Mouse (Mus musculus) heart, adult 11 months (tissue): ENCODE measurements around the gene Trmt5.
A peak's percentile ranks its signal among the peaks of the same experiment; 100 is the strongest.

Source experiments
- DNase-seq: peaks from one replicate; pipeline ENCODE4 v3.0.0; 2022

Gene Trmt5

GRCm38 (mm10) chr12:73286287-73287092 lies at the start of gene Trmt5, which contains the start of gene Slc38a6:
Trmt5 (minus strand) TSS chr12:73286710.
Slc38a6 (plus strand) TSS chr12:73286779.
- DNase-seq = peak; percentile 100

DNA sequence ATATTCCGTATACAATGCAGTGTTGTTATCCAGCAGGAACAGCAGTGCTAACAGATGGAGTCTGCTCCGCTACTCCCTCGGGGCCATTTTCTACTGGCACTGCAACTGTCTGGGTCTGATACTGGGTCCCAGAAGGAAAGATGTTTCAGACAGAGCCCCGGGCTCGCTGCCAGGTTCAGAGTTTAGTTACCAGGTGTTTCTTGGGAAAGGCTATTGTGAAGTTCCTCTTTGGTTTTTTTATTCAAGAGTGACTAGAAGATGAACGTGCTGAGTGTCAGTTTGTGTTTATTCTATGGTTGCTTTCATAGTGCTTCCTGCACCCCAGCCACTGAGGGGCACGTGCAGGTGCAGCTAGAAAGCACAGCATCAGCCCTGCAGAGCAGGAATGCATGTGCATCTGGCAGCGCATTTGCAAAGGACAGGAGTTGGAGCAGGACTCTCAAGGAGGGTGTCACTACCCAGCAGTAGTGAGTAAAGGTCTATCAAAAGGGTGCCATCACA lies 47.6 kb upstream of the Trmt5 start:
- peak; percentile 96 for DNase-seq

DNA sequence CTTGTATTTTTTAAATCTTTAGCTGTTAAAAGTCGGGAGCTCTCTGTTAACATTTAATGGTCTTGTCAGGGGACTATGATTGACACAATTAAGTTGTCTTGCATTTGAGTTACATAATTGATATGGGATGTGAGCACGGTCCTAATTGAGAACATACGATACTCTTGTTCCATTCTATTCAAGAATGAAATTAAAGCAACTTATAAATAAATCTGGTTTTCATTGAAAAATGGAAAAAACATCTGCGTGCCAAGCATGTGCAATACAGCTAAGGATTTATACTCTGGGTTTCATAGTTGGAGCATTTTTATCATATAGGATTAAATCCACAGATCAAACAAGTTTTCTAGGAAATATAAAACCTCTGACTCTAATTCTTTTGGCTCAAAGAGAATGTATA lies 46.2 kb upstream of the Trmt5 start:
- DNase-seq = peak; percentile 4

- peak; percentile 80 for DNase-seq
These were observed 43.7 kb upstream of the Trmt5 start for GRCm38 (mm10) chr12:73330236-73330635.

DNA sequence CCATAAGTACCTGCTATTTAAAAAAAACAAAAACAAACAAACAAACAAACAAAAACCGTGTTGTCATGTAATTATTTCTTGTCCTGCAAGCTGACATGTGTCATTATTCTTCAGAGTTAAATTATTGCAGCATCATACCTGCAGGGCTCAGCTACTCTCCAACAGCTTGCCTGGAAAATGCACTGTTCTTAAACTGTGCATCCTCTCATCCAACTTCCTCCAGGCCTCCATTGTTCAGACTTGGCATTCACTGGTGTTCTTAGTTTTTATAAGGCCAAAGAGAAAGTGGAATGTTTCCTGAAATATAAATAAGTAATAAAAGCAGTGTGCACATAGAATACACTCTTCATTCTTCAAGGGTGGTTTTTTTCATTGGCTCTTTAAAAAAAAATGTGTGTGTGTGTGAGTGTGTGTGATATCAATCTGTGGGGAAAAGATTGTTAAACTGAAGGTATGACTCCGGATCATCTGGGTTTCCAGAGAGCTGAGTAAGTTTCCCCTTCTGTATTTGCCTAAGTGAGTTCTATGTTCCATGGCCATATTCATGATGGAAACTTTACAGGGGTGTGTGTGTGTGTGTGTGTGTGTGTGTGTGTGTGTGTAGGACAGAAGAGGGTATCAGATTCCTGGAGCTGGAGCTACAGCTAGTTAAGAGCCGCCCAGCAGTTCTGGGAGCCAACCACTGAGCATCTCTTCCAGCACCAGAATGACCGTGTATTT lies 42.1 kb upstream of the Trmt5 start:
- DNase-seq = peak; percentile 73

DNA sequence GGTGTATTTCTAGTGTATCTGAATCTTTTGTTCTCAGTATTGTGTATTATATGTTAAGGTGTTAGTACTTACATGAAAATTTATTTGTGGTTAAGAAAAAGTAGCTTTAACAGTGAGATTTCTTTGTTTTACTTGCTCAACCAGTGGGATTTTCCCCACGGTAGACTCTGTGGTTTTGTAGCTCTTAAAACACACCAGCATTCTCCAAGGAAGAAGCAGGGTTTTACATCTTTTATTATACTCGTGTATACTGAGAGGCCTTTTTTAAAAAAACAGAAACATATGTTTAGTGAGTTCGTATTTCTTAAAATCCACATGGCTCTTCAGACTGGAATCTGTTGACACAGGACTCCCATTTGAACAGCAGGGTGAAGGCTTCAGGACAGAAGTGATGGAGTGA lies 40.9 kb upstream of the Trmt5 start:
- peak; percentile 1 for DNase-seq

GRCm38 (mm10) chr12:73325617-73326016 lies 39.1 kb upstream of the Trmt5 start:
- peak; percentile 94 for DNase-seq

- peak; percentile 70 for DNase-seq
These were observed 38.7 kb upstream of the Trmt5 start for GRCm38 (mm10) chr12:73325181-73325580.

GRCm38 (mm10) chr12:73324742-73325141 lies 38.2 kb upstream of the Trmt5 start:
- peak; percentile 93 for DNase-seq

- DNase-seq = peak; percentile 93
These were observed 37.7 kb upstream of the Trmt5 start for GRCm38 (mm10) chr12:73324180-73324586.

DNA sequence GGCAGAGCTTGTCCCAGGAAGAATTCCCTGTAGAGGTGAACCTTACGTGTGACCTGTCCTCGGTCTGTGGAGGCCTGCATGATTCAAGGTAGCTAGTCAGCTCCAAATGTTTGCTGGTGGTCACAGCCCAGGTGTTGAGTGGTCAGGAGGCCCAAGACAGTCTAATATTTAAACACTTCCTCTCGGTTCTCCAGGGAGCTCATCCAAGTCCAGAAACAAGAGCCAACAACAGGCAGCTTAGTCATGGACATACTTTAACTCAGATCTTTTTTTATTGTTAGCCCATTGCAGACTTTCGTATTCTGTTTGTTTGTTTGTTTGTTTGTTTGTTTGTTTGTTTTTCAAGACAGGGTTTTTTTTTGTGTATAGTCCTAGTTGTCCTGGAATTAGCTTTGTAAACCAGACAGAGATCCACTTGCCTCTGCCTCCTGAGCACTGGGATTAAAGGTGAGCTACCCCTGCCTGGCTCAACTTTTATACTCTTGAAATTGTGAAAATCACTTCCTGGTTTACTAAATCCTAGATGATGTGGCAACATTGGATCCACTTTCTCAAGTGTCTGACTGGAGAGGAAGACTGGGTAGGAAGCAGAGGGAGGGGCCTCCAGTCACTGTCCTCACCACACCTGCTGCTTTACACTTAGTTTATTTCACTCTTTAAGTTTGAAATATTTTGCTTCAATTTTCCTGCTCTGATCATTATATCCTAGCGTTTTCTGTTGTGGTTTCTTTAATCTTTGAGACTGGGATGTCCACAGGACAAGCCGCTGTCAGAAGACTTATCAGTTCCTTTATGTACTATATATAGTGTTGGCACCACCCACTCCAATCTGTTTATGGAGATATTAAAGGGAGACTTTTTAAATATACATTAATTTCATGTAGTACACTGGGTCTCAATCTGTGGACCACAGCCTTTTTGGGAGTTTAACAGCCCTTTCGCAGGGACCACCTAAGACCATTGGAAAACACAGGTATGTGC lies 31.5 kb upstream of the Trmt5 start:
- peak; percentile 77 for DNase-seq

DNA sequence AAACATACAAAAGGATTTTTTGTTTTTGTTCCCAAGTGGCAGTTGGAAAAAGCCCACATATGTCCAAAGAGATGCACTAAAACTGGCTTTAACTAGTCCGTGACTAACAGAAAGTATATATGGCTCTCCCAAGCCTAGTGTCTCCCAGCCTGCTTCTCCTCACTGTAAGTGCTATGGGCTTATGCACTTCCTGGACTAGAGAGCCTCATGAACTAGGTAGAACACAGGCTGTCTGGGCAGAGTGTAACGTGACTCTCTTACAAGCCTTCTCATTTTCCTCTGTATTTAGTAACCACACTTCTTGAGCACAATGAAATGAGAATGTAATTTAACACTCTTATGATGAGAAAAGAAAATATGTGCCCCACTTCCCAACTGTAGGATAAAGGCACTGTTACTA lies 22.2 kb upstream of the Trmt5 start:
- peak; percentile 1 for DNase-seq

GRCm38 (mm10) chr12:73307750-73308149 lies 21.2 kb upstream of the Trmt5 start:
- DNase-seq = peak; percentile 0

DNA sequence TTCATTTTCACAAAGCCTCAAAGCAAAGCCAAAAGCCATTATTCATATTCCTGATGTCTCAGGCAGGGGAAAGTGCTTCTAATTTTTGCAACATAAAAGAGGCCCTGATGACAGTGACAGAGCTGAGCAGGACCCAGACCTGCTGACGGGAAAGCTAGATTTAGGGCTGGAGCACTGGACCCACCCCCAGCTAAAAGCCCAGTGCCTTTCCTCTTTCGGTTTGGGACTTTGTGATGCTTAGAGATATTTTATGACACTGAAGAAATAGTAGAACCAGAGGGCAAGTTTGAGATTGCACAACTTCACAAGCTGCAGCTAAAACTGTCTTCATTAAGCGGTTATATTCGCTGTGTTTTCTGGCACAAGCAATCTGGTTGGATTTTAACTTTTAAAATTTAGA lies 18.1 kb upstream of the Trmt5 start:
- peak; percentile 87 for DNase-seq

- DNase-seq = peak; percentile 93
These were observed 14.0 kb upstream of the Trmt5 start for GRCm38 (mm10) chr12:73300531-73300930.

- DNase-seq = peak; percentile 31
These were observed 12.1 kb upstream of the Trmt5 start for GRCm38 (mm10) chr12:73298621-73299020.

GRCm38 (mm10) chr12:73295505-73296140 lies 9.1 kb upstream of the Trmt5 start:
- peak; percentile 49 for DNase-seq

DNA sequence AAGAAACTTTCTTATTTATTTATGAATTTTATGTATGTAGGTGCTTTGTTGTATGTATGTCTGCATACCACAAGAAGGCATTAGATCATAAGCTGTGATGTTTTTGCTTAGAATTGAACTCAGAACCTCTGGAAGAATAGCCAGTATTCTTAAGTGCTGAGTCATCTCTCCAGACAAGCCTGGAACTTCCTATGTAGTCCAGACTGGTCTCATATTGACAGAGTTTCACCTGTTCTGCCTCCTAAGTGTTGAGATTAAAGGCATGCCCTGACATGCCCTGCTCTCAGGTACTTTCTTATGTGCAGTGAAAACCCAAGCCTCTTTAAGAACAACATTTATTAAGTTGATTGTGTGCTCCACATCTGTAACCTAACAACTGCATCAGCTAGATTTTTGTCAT lies 8.4 kb upstream of the Trmt5 start:
- peak; percentile 51 for DNase-seq

- peak; percentile 76 for DNase-seq
These were observed 2.1 kb upstream of the Trmt5 start for GRCm38 (mm10) chr12:73288626-73289025.

- DNase-seq = peak; percentile 98
These were observed 1.1 kb upstream of the Trmt5 start for GRCm38 (mm10) chr12:73287609-73288008.

- peak; percentile 90 for DNase-seq
These were observed 11.6 kb downstream of the Trmt5 start for GRCm38 (mm10) chr12:73274921-73275320.

DNA sequence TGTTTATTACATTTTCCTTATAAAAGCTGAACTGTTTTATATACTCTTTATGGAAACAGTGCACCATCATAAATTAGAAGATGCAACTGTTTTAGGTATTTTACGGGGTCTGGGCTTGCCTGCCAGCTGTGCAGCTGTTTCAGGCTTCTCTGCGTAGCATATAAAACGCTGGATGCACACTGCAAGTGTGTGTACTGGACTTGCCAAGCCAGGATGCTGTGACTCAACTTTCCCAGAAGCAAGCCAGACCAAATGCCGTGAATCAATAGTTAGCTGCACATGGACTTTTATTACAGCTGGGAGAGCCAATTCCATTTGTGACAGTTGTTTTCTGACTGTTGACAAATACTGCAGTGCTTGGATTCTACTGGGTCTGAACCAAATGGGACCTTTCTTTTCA lies 16.6 kb downstream of the Trmt5 start:
- DNase-seq = peak; percentile 92
